Mouse (Mus musculus) lung, adult 2 months (tissue): ENCODE results near the gene Emx2. TPM values are rescaled to one million over a fixed set of nuclear protein-coding genes. Genes with fewer than 3 reads are reported as not detected.

Source experiments
- DNase-seq: peaks from one replicate; pipeline ENCODE4 v3.0.0; 2022
- H3K4me1 ChIP-seq: fragments of 200-500 bp; 2 replicates; pipeline ENCODE4 v1.6.1; 2011; ENCODE audit warnings: low read length; ENCODE audit not compliant: control insufficient read depth, insufficient read depth
- H3K4me3 ChIP-seq: fragments of 200-500 bp; replicated peaks from 2 replicates; pipeline ENCODE3; 2011; ENCODE audit warnings: low read depth, mild to moderate bottlenecking, control low read depth, low read length; ENCODE audit errors: extremely low read depth
- CTCF ChIP-seq: fragments of 200-500 bp; IDR thresholded peaks from 2 replicates; pipeline ENCODE4 v1.5.1; 2011; ENCODE audit warnings: mild to moderate bottlenecking, low read length, control low read depth; ENCODE audit not compliant: insufficient read depth
- POLR2A ChIP-seq: fragments of 200-500 bp; IDR thresholded peaks from 2 replicates; pipeline ENCODE4 v1.6.1; 2011; ENCODE audit warnings: low read depth, mild to moderate bottlenecking, control low read depth, low read length, borderline replicate concordance; ENCODE audit errors: extremely low read depth
- WGBS: fragments of 180-500 bp; shearing (Covaris S2); methylation state at CpG from one replicate; pipeline ENCODE4 v1.1.7; 2018; 5-methylcytosine and 5-hydroxymethylcytosine counted together
- polyA plus RNA-seq: library from polyadenylated mRNA; depleted of rRNA; stranded (reverse); fragments of >200 nt; gene quantifications from 2 replicates; pipeline ENCODE4 v1.2.3, GENCODE M21; 2012

Emx2 gene
- polyA plus RNA-seq, 1 experiment, result not detected

- no peak for DNase-seq
- WGBS, result 6% methylated on average over 36 of the region's 36 CpGs
- no peak overlapping the region for H3K4me3 ChIP-seq
- H3K4me1 ChIP-seq, result peaks cover 3% of the 10 kb centered on the region; the same call in 1 of the 2 replicates
- TF ChIP-seq POLR2A, result no peak
- no peak for TF ChIP-seq CTCF
These were observed 3.6 kb downstream of the Emx2 start for GRCm38 (mm10) chr19:59461481-59462421.

DNA sequence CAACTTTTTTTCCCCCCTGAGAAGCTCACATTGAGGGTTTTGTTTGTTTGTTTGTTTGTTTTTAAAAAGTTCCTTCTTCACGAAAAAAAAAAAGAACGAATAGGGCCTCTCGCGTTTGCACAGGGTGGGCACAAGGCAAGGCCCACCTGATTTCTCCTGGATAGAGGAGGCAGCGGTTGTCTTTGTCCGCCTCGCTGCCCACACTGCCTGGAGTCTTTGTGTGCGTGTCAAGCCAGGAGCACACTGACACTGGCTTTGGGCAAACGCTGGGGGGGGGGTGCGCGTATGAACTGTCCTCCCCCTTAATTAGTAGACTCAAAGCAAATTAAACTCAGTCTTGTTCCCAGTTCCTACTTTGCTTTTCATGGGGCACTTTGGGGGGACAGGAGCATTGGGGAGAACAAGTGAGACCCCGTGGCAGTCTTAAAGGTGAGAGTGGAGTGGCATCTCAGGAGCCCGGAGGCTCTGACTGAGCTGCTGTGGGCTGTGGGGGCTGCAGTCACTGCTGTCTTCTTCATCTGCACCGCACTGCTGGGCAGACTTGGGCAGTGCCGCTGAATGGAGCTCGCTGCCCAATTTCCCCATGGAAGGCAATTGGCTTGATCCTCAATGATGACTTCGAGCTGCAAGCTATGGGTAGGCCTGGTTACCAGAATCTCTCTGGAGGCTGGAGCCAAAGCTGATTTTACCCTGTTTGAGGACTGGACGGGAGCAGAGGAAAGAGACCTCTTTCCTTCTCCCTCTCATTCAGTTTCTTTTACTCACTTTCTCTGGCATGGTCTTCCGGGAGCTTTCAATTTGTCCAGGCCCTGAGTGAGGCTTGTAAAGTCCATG, 4.5 kb downstream of the Emx2 start:
- 19% methylated on average over 19 of the region's 19 CpGs for WGBS
- TF ChIP-seq POLR2A (no peak), CTCF (no peak)
- Histone ChIP-seq H3K4me1 (peaks cover 3% of the 10 kb centered on the region; the same call in 1 of the 2 replicates), H3K4me3 (no peak overlapping the region)
- DNase-seq, result no peak

- WGBS, result 12% methylated on average over 19 of the region's 19 CpGs
- H3K4me3 ChIP-seq, result no peak overlapping the region
- peaks cover 3% of the 10 kb centered on the region; the same call in 1 of the 2 replicates for H3K4me1 ChIP-seq
- DNase-seq, result no peak
- TF ChIP-seq POLR2A (no peak), CTCF (no peak)
These were observed 5.8 kb downstream of the Emx2 start for GRCm38 (mm10) chr19:59463842-59464443.

DNA sequence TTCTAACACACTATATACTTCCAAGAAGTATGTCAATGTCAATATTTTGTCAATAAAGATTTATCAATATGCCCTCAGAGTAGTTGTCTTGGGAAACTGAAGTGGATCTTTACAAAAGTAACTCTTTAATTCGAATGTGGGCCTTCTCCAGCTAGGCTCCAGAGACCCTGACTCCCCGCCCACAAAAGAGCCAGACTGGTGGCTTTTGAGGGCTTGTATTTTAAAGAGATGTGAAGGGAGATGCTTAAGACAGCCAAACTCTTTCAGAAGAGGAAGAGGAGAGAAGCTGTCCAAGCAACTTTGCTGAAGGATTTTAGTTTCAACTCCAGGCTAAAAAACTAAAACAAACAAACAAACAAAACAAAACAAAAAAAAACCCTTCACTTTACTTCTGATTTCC, 7.1 kb downstream of the Emx2 start:
- Histone ChIP-seq H3K4me3 (no peak overlapping the region), H3K4me1 (no peaks in the 10 kb centered on the region; the same call in 1 of the 2 replicates)
- no peak for DNase-seq
- TF ChIP-seq POLR2A (no peak), CTCF (no peak)
- WGBS, result 15% methylated on average over 2 of the region's 2 CpGs

DNA sequence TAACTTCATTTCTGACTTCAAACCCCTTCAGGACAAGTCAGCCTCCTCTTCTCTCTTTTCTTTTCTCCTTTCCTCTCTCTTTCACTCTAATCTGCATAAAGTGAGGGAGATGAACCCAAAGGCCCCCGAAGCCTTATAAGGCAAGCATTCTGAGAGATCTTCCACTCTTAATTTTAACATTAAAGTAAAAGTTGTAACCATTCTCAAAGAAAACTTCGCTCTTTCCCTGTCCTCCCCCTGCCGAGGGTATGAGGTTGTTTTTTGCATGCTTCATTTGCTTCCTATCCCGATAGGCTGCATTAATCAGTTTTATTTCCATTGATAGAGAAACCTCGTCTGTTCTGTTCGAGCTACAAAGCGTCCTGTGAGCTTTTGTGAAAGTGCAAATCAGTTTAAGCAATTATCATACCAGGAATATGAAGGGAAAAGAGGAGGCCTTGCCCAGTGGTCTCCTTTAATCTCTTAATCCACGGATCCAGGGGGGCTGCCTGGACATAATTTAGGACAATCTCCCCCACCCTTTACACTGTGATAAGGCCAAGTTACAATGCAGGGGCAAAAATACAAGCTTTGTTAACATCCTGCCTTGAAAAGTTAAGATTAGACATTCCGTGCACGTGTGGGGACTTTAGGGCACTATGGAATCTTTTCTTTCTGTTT, 7.7 kb downstream of the Emx2 start:
- no peaks in the 10 kb centered on the region for H3K4me1 ChIP-seq
- no peak overlapping the region for H3K4me3 ChIP-seq
- DNase-seq, result no peak
- 10% methylated on average over 10 of the region's 10 CpGs for WGBS
- TF ChIP-seq CTCF (no peak), POLR2A (no peak)

- Histone ChIP-seq H3K4me3 (no peak overlapping the region), H3K4me1 (no peaks in the 10 kb centered on the region)
- no peak for TF ChIP-seq CTCF
- no peak for TF ChIP-seq POLR2A
- 7% methylated on average over 6 of the region's 6 CpGs for WGBS
- DNase-seq, result no peak
These were observed 8.3 kb downstream of the Emx2 start for GRCm38 (mm10) chr19:59466417-59466937.

GRCm38 (mm10) chr19:59467016-59467412, 8.8 kb downstream of the Emx2 start:
- 4% methylated on average over 19 of the region's 19 CpGs for WGBS

DNA sequence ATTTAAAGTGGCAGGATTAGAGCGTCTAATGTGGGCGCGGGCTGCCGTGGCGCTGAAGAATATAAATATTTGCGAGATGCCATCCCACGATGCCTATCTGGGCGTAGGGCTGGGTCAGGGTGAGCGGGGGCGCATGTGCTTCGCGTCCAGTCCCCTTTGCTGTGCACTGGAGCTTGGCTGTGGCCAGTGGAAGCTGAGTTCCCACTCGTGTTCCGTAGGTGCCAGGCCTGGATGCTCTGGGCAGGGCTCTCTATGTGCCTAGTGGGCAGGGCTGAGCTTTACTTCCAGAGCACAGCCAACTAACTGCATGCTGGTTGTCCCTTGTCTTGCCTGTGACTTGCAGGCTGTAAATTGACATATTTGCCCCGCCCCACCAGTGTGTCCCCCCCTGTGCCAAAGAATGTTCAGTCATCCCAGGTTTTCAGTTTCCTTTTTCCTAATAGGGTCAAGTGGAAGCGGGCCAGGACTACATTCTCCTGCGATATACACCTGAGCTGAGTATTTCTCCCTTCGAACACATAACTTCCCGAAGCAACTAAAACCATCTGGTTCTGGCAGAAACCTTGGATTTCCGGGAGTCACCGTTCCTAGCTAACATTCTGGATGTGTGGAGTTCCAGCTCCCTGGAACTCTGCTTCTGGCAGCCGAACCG, 9.4 kb downstream of the Emx2 start:
- no peak for DNase-seq
- no peak overlapping the region for H3K4me3 ChIP-seq
- no peak for TF ChIP-seq CTCF
- no peak for TF ChIP-seq POLR2A
- H3K4me1 ChIP-seq, result no peaks in the 10 kb centered on the region
- 3% methylated on average over 23 of the region's 23 CpGs for WGBS

More at GRCm38 (mm10) chr19:59467016-59467412, 8.8 kb downstream of the Emx2 start:
- H3K4me3 ChIP-seq, result no peak overlapping the region
- no peak for DNase-seq
- no peak for TF ChIP-seq POLR2A
- TF ChIP-seq CTCF, result no peak
- no peaks in the 10 kb centered on the region for H3K4me1 ChIP-seq
